Mouse (Mus musculus) left cerebral cortex, postnatal 36 days (tissue): ENCODE data around the gene Psmb7. TPM values are rescaled to one million over a fixed set of nuclear protein-coding genes. Genes with fewer than 3 reads are reported as not detected.

Source experiments
- DNase-seq, 2 experiments: peaks; one replicate each; pipeline ENCODE4 v3.0.0; 2021 to 2022; ENCODE audit warnings: low spot score in 2 of 2, mixed read lengths in 1 of 2
- intact Hi-C: fragments of 180-260 bp; cut with DNase I; formaldehyde crosslinking; loops from one replicate; pipeline ENCODE4 v1.15.1; 2025
- microRNA-seq: library from miRNA; unstranded; fragments of <30 nt; microRNA quantifications from one replicate; pipeline ENCODE4 v1.2.0, GENCODE M21; 2022
- total RNA-seq, 2 experiments: library from RNA; stranded (reverse); gene quantifications; 2 replicates each; pipeline ENCODE4 v1.2.3; 2021

The Psmb7 gene
- total RNA-seq, 2 experiments from 2014 or later = 180 to 206 TPM

DNA sequence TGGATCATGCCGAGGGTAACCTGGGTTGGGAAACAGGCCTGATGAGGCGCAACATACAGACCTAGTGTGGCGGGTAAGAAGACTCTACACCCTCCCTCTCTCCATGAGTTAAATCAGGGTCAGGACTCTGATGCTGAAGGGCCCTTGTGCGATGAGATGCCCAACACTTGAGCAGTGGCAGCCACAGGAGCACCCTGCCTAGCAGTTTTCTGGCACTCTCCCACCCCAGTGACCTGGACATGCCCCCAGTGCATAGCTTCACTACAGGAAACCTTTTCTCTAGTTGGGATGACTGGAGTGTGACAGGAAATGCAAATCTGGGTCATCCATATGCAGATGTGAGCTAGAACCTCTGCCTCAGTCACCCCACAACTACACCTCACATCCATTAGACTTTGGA lies 88.2 kb downstream of the Psmb7 start:
- no peak for DNase-seq
- intact Hi-C loops = no loop called here

DNA sequence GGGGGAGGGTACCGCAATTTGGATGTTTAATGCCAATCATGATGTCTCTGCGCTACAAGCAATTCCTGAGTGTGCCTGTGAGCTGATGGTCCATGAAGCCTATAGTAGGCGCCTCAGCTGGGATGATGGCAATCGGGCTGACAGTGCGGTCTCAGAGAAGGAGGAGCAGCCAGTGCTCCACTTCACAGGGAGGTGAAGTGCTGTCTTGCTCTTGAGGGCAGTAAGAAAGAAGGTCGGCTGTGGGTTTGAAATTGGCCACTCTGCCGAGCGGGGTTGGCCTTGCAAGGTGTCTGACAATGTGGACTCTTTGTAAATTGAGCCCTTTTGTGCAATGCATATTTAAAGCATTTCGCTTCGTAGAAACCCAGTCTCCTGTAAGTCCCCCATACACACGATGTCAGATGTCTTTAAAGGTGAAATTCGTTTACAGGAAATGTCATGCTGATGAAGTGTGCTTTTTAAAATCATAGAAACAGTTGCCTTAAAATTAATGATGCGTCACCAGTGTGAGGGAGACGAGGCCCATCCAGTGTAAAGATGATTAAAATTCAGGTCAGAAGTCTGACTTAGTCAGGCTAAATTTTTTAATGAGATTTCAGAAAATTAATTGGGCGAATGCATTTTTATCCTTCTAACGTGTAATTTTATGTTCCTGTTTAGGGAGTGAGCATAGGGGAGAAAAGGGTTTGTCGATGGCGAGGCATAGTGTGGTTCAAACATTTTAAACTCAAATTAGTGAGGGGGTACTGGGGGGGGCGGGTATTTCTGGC lies 89.5 kb downstream of the Psmb7 start:
- intact Hi-C loops = no loop called here
- no peak for DNase-seq

DNA sequence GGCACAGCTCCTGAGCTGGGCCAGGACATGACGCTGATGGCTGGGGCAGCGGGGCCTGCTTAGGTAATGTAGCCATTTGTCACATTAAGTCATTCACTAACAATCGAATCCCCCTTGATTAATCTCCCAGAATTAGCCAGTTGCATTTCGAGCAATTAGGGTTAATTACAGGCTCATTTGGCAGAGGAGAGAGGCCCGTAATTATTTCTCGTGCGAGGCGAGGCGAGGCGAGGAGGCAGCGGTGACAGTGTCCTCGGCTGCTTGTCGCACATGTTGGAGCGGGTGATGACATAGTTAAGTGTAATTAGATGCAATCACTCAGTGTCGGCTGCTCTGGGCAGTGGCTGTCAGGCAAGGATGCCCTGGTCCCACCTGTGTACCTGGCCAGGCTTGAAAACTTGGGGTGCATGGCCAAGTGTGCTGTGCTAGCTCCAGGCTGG lies 91.9 kb downstream of the Psmb7 start:
- intact Hi-C loops = no loop called here
- DNase-seq = no peak

DNA sequence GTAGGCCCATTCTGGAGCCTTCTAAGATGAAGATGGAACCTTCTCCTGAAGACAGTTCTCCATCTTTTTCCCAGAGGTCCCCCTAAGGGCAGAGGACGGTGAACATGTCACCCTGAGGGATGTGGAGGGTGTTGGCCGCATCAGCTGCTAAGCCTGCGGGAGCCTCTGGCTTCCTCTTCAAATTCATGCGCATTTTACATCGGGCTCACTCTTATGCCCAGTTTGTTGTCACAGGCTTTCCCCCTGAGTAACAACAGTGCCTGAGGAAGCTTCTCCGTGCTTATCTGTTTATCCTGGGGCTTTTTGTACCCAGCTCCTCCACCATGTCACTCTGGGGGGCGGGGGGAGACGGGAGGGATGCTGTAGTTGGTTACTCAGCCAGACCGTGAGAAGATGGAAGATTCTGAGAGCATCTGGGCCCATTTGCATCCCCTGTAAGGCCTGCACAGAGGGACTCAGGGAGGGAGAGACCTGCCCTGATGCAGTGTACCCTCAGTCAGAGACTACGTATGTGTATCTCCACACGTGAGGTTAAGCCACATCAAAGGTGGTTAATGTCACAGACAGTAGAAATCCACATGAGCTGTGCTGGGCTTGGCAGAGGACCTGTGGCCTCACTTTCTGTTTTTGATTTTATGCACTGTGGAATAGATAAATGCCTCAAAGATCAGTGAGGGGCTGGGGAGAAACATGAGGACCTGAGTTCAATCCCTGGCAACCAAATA lies 95.9 kb downstream of the Psmb7 start:
- DNase-seq = no peak
- intact Hi-C loops = no loop called here

DNA sequence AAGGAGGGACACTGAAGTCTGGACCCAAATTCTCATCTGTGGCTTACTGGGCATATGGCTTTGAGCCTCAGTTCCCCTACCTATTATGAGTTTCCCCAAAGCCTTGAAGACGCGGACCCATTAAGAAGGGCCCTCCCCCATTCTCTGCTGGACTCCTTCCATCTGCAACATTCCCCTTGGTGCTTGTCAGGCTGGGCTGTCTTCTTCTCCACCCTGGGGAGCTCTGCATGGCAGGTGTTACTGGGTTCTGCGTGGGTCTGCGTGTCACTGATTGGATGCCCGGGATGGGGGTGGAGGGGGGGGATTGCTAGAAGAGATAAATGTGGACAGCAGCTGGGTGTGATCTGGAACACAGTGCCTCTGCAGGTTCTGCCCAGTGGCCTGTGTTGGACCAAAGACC lies 97.1 kb downstream of the Psmb7 start:
- no peak for DNase-seq
- intact Hi-C loops = no loop called here

DNA sequence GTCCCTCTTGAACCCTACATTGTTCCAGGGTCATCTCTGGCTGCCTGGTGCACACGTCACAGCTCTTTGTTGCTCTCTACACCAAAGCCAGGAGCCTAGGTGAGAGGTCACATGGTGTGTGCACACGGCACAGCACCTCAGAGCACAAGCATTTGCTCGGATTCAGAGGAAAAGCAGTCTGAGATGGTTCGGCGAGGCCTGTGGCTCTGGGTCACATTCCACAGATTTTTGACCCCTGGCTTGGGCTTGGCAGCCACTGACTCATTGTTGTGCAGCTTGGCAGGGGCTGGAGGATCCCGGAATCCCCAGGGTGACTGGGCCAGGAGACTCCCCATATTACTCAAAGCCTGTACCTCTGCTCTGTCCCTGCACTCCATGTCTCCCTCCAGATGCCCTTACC lies 97.7 kb downstream of the Psmb7 start:
- intact Hi-C loops = no loop called here

DNA sequence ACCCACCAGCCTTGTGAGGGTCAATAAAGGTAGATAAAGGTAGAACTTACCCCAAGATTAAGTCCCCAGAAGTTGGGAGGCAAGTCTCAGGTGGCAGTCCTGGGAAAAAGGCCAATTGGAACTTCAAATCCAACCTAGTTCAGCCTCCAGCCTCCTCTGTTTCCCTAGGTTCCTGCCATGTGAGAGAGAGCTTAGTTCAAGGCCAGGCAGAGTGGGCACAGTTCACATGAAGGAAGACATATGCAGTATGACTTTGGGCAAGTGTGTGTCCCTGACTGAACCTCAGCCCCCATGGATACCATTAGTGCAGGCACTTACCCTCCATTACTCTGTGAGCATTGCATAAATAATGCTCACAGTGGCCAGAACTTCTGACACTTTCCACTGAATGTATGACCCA lies 98.2 kb downstream of the Psmb7 start:
- intact Hi-C loops = no loop called here
- DNase-seq = no peak

More for the DNA sequence above, 97.7 kb downstream of the Psmb7 start:
- DNase-seq = no peak

DNA sequence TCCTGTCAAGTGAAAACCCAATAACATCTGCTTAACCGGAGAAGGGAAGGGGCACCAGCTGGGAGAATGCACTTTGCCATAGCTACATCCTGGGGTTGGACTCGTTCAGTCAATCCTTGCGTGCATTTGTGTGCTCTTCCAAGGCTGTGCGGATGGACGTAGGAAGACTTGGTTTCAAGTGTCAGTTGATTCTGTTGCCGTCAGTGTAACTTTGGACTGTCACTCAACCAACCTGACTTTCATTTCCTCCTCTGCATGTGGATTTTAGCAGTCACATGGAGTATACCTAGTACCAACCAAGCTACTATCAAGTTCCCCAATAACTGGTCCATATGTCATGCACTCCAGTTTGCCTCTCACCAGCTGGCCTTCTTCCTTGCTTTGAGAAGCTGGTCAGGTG lies 98.9 kb downstream of the Psmb7 start:
- no peak for DNase-seq
- intact Hi-C loops = no loop called here

DNA sequence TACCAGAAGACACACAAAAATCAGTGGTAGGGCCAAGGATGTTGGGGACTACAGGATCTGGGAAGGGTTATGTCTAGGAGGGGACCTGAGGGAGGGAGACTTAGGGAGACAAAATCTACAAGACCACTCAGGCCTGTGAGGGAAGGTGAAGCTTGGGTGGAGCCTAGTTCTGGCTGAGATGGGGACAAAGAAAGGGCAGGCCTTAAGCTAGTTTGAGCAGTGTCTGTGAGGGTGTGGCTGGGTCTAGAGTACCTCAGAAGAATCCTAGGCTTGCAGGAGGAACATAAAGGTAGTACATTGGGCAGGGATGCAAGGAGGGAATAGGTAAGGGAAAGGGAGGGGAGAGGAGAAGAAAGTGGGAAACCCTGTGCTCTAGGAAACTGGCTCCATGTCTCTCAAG lies 99.5 kb downstream of the Psmb7 start:
- intact Hi-C loops = no loop called here
- no peak for DNase-seq

DNA sequence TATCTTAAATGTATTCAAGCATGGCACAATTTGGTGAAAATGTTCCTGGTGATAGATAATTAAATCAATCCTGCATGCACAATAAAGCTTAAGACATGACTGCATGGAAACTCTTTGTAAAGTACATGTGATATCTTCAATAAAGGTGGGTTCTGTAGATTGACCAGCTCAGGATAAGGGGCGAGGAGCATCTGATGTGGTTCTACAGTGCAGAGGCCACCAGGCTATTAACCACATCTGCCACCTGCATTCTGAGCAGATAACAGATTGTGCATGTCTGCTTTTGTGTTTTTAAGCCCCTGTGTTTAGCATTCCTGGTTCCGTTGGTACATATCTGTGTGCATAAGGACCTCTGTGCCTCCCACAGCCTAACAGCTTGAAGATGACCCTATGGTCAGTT lies 100.7 kb downstream of the Psmb7 start:
- no peak for DNase-seq
- intact Hi-C loops = no loop called here

DNA sequence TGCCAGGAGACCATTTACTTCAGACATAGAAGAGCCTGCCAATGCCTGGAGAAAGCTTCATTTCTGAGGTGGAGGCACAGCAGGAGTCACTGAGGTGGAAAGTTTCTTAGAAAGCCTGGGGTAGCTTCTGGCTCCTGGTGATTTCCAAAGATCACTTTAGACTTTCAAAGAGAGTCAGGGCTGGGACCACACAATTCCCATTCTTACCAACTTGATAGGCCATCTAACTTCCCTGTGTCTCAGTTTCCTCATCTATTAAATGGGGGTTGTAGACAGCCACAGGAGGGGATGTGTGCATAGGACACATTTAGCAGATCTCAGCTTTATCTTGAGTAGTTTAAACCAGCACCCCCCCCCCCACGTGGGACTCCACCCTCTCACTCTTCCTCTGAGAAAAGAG lies 101.5 kb downstream of the Psmb7 start:
- intact Hi-C loops = no loop called here
- no peak for DNase-seq

DNA sequence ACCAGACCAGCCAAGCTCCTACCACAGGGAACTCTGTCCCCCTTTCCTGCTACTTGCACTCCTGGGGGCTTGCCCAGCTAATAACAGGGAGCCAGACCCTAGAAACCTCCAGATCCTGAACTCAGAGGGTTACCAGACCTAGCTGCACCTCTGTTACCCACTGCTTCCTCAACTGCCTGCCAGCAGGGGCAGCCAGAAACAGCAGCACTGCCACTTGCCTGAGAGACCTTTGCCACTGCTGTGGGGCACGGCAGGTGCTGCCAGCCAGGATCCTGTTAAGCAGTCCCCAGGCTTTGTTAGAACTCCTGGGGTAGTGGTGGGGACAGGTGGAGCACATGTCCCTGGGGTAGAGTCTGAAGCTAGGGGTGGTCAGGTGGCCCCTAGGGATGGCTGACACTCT lies 102.3 kb downstream of the Psmb7 start:
- intact Hi-C loops = no loop called here
- DNase-seq = no peak

DNA sequence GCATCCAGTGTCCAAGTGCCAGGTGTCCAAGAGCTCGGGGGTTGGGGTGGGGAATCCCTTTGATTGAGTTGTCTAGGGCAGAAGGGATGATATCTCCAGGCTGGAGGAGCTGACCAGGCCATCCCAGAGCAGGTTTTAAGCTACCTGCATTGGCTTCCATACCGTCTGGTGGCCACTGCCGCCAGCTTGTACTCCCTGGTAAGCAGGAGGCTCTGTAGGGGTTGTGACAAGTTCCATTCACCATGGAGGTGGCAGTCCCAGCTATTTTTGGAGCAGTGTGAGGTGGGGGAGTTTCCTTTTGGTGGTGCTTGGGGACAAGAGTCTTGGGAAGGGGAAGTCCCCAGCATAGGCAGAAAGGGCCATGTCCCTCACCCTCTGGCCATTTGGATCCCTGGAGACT lies 102.8 kb downstream of the Psmb7 start:
- no peak for DNase-seq
- intact Hi-C loops = no loop called here

DNA sequence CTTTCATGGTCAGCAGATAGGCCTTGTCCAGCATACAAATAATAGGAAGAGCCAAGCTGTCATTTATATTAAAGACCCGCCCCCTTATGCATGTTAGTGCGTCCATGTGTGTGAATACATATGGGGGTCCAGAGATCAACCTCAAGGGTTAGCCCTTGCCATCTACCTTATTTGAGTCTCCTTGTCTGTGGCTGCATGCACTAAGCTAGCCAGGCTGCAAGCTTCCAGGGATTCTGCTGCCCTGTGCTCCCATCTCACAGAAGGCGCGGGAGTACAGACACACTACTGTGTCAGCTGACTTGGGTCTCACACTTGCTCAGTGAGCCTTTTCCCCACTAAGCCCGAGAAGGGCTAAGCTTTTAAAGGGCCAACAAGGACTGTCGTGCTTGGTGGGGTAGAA lies 103.2 kb downstream of the Psmb7 start:
- no peak for DNase-seq
- intact Hi-C loops = no loop called here

DNA sequence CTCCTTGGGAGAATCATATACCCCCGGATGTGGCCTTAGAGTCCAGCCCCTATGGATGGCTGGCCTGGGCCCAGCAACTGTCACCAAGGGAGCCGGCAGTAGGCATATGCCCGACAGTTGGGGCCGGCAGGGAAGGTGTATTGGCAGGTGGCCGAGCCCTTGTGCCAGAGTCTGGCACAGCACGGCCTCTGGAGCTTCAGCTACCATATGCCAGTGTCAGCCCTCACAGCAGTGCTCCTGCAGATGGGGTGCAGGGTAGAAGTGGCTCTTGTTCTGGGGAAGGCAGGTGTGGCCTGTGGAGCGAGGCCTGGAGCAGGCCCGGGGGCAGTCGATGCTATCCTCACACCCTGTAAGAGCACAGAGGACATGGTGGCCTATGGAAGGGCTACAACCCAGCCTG lies 104.2 kb downstream of the Psmb7 start:
- DNase-seq = no peak
- intact Hi-C loops = no loop called here

Small RNA genes within 50 kb of the gene (microRNA-seq; reads per million reads assigned to microRNA genes)
- not detected for gene Gm27634

Other genes starting within 250 kb of the Psmb7 start
- gene Nek6, start 132.4 kb downstream of the Psmb7 start, total RNA-seq = 10 to 100 TPM; 27.0 to 27.9 TPM
- gene Nr5a1, start 70.5 kb upstream of the Psmb7 start, total RNA-seq = under 1 TPM in 1 of 2 experiments, not detected in 1; 0.25 TPM